Mouse (Mus musculus) CD4-positive, CD25-positive, alpha-beta regulatory T cell, adult 4 months (primary cell): ENCODE measurements around the gene Ncoa1. TPM values are rescaled to one million over a fixed set of nuclear protein-coding genes. Genes with fewer than 3 reads are reported as not detected.
A peak's percentile ranks its signal among the peaks of the same experiment; 100 is the strongest.

Experiments
- ATAC-seq: one replicate; pipeline ENCODE4 v1.8.0; 2017
- polyA plus RNA-seq, 2 experiments: library from polyadenylated mRNA; unstranded; fragments of 100-300 nt; shearing (Covaris generic); gene quantifications; one replicate each; pipeline ENCODE4 v1.2.1; 2017

The Ncoa1 gene
- 10 to 100 TPM; 12.5 to 14.6 TPM for polyA plus RNA-seq

- peak; percentile 56 for ATAC-seq
These were observed at the start of gene Ncoa1 for GRCm38 (mm10) chr12:4476832-4477671. Ncoa1 (minus strand) TSS chr12:4477182.

DNA sequence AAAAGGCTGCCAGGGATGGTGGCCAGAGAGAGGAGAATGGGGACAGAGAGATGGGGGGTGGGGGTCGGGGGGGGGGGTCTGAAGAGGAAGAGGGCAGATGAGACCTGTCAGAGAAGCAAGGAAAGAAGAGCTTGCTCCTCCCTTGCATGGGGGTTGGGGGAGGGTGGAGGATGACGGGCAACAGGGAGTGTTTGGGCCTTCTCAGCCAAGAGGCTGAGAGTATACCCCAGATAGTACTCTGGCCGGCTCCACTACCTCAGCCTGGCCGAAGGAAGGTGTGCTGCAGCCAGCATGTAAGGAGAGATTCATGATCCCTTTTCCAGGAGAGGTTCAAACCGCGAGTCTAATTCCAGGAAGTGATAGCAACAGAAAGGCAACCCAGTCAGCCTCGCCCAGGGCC is 47.6 kb upstream of the Ncoa1 start:
- ATAC-seq = no peak

- no peak for ATAC-seq
These were observed 46.8 kb upstream of the Ncoa1 start for GRCm38 (mm10) chr12:4523688-4524298.

DNA sequence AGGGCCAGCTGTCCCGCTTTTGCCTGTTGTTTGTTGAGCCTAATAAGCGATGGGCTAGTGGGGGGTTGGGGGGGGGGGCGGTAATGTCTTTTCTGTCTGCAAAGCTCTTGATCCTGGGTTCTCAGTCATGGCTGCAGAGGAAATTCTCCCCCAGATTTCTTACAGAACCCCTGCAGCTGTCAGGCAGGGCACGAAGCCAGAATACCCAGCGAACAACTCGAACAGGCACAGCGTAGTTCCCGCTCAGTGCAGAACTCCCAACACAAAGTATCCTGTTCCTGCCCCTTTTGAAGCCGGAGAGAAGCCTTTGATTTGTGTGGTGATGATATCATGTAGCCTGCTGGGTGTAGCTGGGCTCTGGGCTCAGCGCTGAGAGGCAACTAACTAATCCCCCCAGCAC is 46.2 kb upstream of the Ncoa1 start:
- ATAC-seq = no peak

GRCm38 (mm10) chr12:4518957-4519356 is 42.0 kb upstream of the Ncoa1 start:
- ATAC-seq = no peak

GRCm38 (mm10) chr12:4509591-4510061 is 32.6 kb upstream of the Ncoa1 start:
- ATAC-seq = no peak

DNA sequence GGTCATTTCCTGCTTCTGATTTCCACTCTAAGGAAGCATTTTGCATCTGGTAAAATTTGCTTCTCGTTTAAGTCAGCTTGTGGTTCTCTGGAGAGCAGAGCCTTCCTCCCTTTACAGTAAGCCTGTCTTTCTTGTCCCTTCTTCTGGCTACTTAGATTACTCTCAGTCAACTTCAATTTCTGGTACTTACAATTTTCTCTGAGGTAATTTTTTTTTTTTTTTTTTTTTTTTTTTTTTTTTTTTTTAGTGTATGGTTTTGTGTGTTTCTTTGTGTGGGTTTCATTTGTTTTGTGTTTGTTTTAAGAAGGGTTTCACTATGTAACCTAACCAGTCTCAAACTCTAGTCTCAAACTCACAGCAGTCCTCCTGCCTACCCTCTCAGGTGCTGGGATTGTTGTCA is 31.2 kb upstream of the Ncoa1 start:
- no peak for ATAC-seq

DNA sequence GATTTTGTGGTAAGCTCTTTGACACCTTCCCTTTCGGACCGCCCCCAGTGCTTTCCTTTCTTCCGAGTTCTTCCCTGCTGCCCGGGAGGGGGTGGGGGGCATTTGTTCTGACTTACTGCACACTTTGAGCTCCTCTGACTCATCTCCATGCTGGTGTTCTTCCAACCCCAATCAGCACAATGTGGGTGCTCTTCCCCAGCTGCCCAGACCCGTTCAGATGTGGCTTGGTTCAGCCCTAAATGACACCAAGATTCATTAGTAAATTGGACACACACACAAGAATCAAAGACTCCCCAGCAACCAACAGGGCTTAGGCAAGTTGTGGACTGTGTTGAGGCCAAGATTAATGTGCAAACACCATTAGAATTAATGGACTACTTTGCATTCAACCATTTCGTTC is 30.5 kb upstream of the Ncoa1 start:
- no peak for ATAC-seq

GRCm38 (mm10) chr12:4506810-4507430 is 29.9 kb upstream of the Ncoa1 start:
- no peak for ATAC-seq

DNA sequence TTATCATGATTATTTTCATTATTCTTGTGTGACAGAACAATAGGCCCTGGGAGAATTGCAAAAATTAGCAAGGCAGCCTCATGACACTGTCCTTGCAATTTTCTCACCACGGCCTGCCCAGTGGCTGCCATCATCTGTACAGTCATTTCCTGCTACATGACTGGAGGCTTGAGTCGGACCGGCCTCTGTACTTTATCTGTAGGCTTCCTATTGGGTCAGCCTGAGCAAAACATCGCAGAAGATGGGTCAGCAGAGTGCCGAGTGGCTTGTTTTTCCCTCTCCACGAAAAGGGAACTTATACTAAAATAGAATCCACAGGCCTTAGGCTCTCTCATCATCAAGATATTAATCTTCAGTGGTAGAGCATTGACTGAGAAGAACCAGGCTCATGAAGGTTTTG is 28.3 kb upstream of the Ncoa1 start:
- no peak for ATAC-seq

- ATAC-seq = no peak
These were observed 26.8 kb upstream of the Ncoa1 start for GRCm38 (mm10) chr12:4503673-4504326.

DNA sequence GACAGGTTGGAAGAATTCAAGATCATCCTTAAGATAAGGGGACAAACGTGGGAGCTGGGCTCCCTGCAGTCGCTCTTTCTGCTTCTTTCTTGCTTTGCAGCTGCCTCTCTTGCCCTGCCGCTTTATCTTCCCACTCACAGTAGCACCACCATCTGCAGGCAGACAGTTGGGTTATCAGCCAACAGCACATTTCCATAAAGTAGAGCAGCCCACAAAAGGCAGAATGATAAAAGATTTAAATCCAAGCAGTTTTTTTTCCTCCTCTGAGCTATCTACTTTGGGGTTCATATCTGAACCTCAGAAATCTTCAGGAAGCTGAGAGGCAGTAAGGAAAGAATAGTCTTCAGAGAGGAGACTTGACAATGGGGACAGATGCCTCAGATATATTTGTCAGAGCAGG is 24.9 kb upstream of the Ncoa1 start:
- no peak for ATAC-seq

DNA sequence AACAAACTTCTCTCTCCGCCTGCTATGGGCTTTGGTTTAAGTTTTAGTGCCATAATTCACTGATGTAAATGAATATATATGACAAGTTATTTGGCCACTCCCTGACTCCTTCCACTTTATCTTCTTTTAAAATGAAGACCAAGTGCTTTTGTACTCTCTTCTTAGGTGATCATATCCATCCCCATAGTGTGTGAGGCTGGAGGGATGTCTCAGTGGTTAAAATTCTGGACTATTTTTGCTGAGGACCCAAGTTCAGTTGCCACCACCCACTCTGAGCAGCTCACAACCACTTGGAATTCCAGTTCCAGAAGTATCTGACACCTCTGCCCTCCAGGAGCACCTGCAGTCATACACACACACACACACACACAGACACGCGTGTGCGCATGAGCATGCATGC is 23.5 kb upstream of the Ncoa1 start:
- ATAC-seq = no peak

- no peak for ATAC-seq
These were observed 22.7 kb upstream of the Ncoa1 start for GRCm38 (mm10) chr12:4499651-4500175.

- ATAC-seq = no peak
These were observed 11.4 kb upstream of the Ncoa1 start for GRCm38 (mm10) chr12:4488411-4488810.

DNA sequence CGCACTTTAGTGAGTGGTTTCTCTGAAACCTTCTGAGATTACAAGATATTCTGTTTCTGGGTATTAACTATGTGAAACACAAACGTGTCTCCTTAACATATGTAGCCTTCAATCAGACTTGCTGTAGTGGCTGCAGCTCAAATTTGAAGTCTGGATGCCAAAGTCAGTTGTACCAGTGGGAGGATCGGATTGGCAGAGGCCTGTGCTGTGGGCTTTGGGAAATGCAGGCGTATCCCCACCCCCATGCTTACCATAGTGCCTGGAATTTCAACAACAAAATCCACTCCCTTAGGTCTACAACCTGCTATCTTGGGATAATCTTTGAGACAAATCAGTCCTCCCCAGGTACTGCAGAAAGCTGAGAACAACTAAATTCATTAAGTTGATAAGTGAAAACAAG is 6.4 kb upstream of the Ncoa1 start:
- ATAC-seq = no peak

DNA sequence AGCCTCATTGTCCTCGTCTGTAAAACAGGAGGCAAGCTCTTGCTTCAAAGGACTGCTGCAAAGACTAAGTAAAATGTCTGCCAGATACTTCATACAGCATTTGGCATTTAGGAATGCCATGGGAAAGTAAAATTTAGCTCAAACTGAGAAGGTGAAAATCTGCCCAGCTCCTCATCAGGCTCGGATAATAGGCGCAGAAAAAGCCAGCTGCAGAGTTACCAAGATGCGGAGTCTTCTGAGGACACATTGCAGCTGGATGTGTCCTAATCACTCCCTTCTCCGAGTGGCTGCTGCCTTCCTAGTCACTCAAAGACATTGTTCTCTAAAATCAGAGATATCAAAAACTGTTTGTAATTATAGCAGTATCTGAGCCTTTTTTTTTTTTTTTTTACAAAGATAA is 4.7 kb upstream of the Ncoa1 start:
- no peak for ATAC-seq

DNA sequence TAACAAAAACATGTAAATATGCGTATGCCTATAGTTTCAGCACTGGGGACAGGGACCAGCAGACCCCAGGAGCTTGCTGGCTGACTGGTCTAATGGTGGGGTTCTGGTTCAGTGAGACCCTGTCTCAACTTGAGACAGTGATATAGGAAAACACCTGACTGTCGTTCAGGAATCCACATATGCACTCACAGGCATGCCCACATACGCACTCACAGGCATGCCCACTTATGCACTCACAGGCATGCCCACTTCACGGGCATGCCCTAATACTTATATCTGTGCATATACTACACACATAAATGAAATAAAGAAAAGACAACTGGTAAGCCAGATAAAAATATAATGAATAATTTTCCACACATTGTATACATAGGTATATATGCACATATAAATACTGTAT is 3.3 kb upstream of the Ncoa1 start:
- no peak for ATAC-seq

- no peak for ATAC-seq
These were observed 2.3 kb upstream of the Ncoa1 start for GRCm38 (mm10) chr12:4479171-4479881.

- ATAC-seq = no peak
These were observed 1.2 kb upstream of the Ncoa1 start for GRCm38 (mm10) chr12:4477941-4478795.

DNA sequence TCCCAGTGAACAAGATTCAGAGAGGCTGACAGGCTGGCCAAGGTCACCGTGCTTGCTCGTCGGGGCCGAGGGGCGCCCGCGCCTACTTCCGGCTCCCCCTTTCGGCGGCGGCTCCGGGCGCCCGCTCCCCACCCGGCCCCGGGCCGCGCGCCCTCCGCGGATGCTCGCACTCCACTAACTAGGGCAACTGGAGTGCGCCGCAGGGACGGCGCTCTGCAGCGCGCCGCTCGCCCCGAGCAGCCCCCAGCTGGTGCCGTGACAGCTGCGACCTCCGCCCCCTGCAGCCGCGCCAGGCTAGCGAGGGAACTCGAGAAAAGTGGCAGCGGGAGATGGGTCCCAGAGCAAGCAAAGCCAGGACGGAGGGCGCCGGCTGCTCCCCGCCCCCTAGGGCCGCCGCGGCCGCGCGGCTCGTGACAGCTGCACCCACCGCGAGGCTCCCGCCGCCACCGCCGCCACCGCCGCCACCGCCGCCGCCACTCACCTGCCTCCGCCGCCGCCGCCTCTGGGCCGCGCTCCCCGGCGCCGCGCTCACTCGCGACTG is 621 bp downstream of the Ncoa1 start:
- ATAC-seq = peak; percentile 56
